Mouse (Mus musculus) heart, embryonic 11.5 days (tissue): ENCODE data around the gene Spc24. TPM values are rescaled to one million over a fixed set of nuclear protein-coding genes. Genes with fewer than 3 reads are reported as not detected.

ENCODE experiments used
- ATAC-seq: fragments of 200-750 bp; cut with Nextera tagmentation; replicated peaks from 2 replicates; pipeline ENCODE4 v1.8.0; 2017; ENCODE audit warnings: moderate library complexity; ENCODE audit not compliant: insufficient number of reproducible peaks, low FRiP score, low TSS enrichment
- H3K27ac ChIP-seq: fragments of 300-500 bp; sonication (generic); 2 replicates; pipeline ENCODE4 v1.5.1; 2014; ENCODE audit warnings: mild to moderate bottlenecking, low read depth, low read length
- H3K27me3 ChIP-seq: fragments of 300-500 bp; sonication (generic); 2 replicates; pipeline ENCODE4 v1.6.1; 2014; ENCODE audit warnings: mild to moderate bottlenecking, low read length, mixed read lengths; ENCODE audit not compliant: control insufficient read depth, insufficient read depth
- H3K36me3 ChIP-seq: fragments of 300-500 bp; sonication (generic); 2 replicates; pipeline ENCODE4 v1.6.1; 2014; ENCODE audit warnings: mild to moderate bottlenecking, low read length, moderate library complexity, mixed read lengths; ENCODE audit not compliant: control insufficient read depth, insufficient read depth
- H3K4me1 ChIP-seq: fragments of 300-500 bp; sonication (generic); 2 replicates; pipeline ENCODE4 v1.6.1; 2014; ENCODE audit warnings: low read length; ENCODE audit not compliant: control insufficient read depth, insufficient read depth
- H3K4me2 ChIP-seq: fragments of 300-500 bp; sonication (generic); 2 replicates; pipeline ENCODE4 v1.6.1; 2014; ENCODE audit warnings: mild to moderate bottlenecking, moderate library complexity
- H3K4me3 ChIP-seq: fragments of 300-500 bp; sonication (generic); 2 replicates; pipeline ENCODE4 v1.5.1; 2014; ENCODE audit warnings: low read depth, low read length
- H3K9ac ChIP-seq: fragments of 300-500 bp; sonication (generic); 2 replicates; pipeline ENCODE4 v1.6.1; 2014; ENCODE audit warnings: mild to moderate bottlenecking, low read depth, low read length, moderate library complexity
- H3K9me3 ChIP-seq: fragments of 300-500 bp; sonication (generic); replicated peaks from 2 replicates; pipeline ENCODE4 v1.6.1; 2016; ENCODE audit warnings: low read length; ENCODE audit not compliant: control insufficient read depth
- WGBS: fragments of 180-500 bp; shearing (Covaris S2); extraction: QIAGEN DNeasy Blood & Tissue Kit; methylation state at CpG from one replicate; pipeline ENCODE4 v1.1.7; 2014; ENCODE audit not compliant: insufficient replicate concordance; 5-methylcytosine and 5-hydroxymethylcytosine counted together
- polyA plus RNA-seq: library from polyadenylated mRNA; unstranded; fragments of >200 nt; fragmentation: Nextera tagmentation; extraction: Ambion mirVana; gene quantifications from 2 replicates; pipeline ENCODE4 v1.2.1, GENCODE M21; 2014

Gene Spc24
- polyA plus RNA-seq, 1 experiment from 2014 or later = 103 TPM

- WGBS = under 1% methylated on average over 47 of the region's 47 CpGs
- H3K36me3 ChIP-seq = 0 out of 2 replicates have a peak, but pooled peaks cover 2% of the 10 kb centered on the region
- H3K4me3 ChIP-seq = peak within 1 kb of the TSS; percentile 84
- no peaks in the 10 kb centered on the region for H3K9me3 ChIP-seq
- peaks cover 28% of the 10 kb centered on the region for H3K4me1 ChIP-seq
- ATAC-seq = peak; percentile 87
- H3K27me3 ChIP-seq = no peaks in the 10 kb centered on the region
- H3K9ac ChIP-seq = peak within 1 kb of the TSS; percentile 85
- peak within 1 kb of the TSS; percentile 97 for H3K27ac ChIP-seq
- H3K4me2 ChIP-seq = peak within 1 kb of the TSS; percentile 78
Measured at GRCm38 (mm10) chr9:21723377-21724146, 36.5 kb downstream of the Spc24 start, which contains the start of gene Ldlr. Ldlr (plus strand) TSS chr9:21723483.

GRCm38 (mm10) chr9:21721036-21721435, 39.1 kb downstream of the Spc24 start:
- Histone ChIP-seq H3K4me3 (no peak overlapping the region), H3K36me3 (no peaks in the 10 kb centered on the region), H3K9me3 (no peaks in the 10 kb centered on the region), H3K4me1 (peaks cover 19% of the 10 kb centered on the region), H3K27ac (no peak overlapping the region), H3K4me2 (no peak overlapping the region), H3K27me3 (no peaks in the 10 kb centered on the region), H3K9ac (no peak overlapping the region)
- no peak for ATAC-seq
- 71% methylated on average over 2 of the region's 2 CpGs for WGBS

GRCm38 (mm10) chr9:21717015-21717414, 43.1 kb downstream of the Spc24 start:
- H3K4me3 ChIP-seq = no peak overlapping the region
- no peak overlapping the region for H3K4me2 ChIP-seq
- 75% methylated on average over 2 of the region's 2 CpGs for WGBS
- no peak overlapping the region for H3K27ac ChIP-seq
- H3K9ac ChIP-seq = no peak overlapping the region
- no peaks in the 10 kb centered on the region for H3K36me3 ChIP-seq
- H3K27me3 ChIP-seq = no peaks in the 10 kb centered on the region
- peaks cover 11% of the 10 kb centered on the region for H3K4me1 ChIP-seq
- ATAC-seq = no peak
- H3K9me3 ChIP-seq = no peaks in the 10 kb centered on the region

GRCm38 (mm10) chr9:21715298-21715697, 44.8 kb downstream of the Spc24 start:
- peak overlapping the region; percentile 66; the same call in 1 of the 2 replicates for H3K27ac ChIP-seq
- H3K4me1 ChIP-seq = peaks cover 6% of the 10 kb centered on the region
- H3K9me3 ChIP-seq = no peaks in the 10 kb centered on the region
- H3K36me3 ChIP-seq = no peaks in the 10 kb centered on the region
- peak overlapping the region; percentile 43; the same call in 1 of the 2 replicates for H3K9ac ChIP-seq
- H3K4me2 ChIP-seq = no peak overlapping the region
- no peak overlapping the region for H3K4me3 ChIP-seq
- WGBS = 35% methylated on average over 4 of the region's 4 CpGs
- no peaks in the 10 kb centered on the region for H3K27me3 ChIP-seq
- ATAC-seq = peak; percentile 84

GRCm38 (mm10) chr9:21709340-21709739, 50.8 kb downstream of the Spc24 start:
- Histone ChIP-seq H3K27ac (no peak overlapping the region), H3K9ac (no peak overlapping the region), H3K27me3 (no peaks in the 10 kb centered on the region), H3K4me2 (no peak overlapping the region), H3K36me3 (peaks cover 19% of the 10 kb centered on the region), H3K4me3 (no peak overlapping the region), H3K4me1 (no peaks in the 10 kb centered on the region), H3K9me3 (no peaks in the 10 kb centered on the region)
- WGBS = 92% methylated on average over 3 of the region's 3 CpGs
- ATAC-seq = no peak

GRCm38 (mm10) chr9:21706586-21707265, 53.4 kb downstream of the Spc24 start:
- ATAC-seq = no peak
- H3K36me3 ChIP-seq = peaks cover 38% of the 10 kb centered on the region
- 89% methylated on average over 8 of the region's 8 CpGs for WGBS

GRCm38 (mm10) chr9:21706085-21706484, 54.0 kb downstream of the Spc24 start:
- no peak overlapping the region for H3K4me3 ChIP-seq
- H3K27me3 ChIP-seq = no peaks in the 10 kb centered on the region
- peaks cover 44% of the 10 kb centered on the region for H3K36me3 ChIP-seq
- no peak overlapping the region for H3K27ac ChIP-seq
- H3K9ac ChIP-seq = no peak overlapping the region
- ATAC-seq = no peak
- no peaks in the 10 kb centered on the region for H3K4me1 ChIP-seq
- WGBS = 81% methylated on average over 4 of the region's 4 CpGs
- no peaks in the 10 kb centered on the region for H3K9me3 ChIP-seq
- no peak overlapping the region for H3K4me2 ChIP-seq

More at GRCm38 (mm10) chr9:21706586-21707265, 53.4 kb downstream of the Spc24 start:
- no peak overlapping the region for H3K27ac ChIP-seq
- no peak overlapping the region for H3K4me3 ChIP-seq
- no peaks in the 10 kb centered on the region for H3K4me1 ChIP-seq
- H3K9ac ChIP-seq = no peak overlapping the region
- no peaks in the 10 kb centered on the region for H3K9me3 ChIP-seq
- H3K27me3 ChIP-seq = no peaks in the 10 kb centered on the region
- H3K4me2 ChIP-seq = no peak overlapping the region
